Mouse (Mus musculus) testis, adult 2 months (tissue): ENCODE measurements at regions not wholly inside any gene's neighbourhood (a gene's known extent, or its start where the extent isn't known, plus 50 kb on each side); places are given as distances from the start of the nearest gene placed in this dataset.

Experiments used
- CTCF ChIP-seq: fragments of 200-500 bp; IDR thresholded peaks from 2 replicates; pipeline ENCODE4 v1.5.1; 2012; ENCODE audit warnings: low read depth, mild to moderate bottlenecking, inconsistent platforms, low read length, moderate library complexity; ENCODE audit not compliant: control insufficient read depth, insufficient read depth, insufficient replicate concordance
- POLR2A ChIP-seq: fragments of 200-500 bp; IDR thresholded peaks from 2 replicates; pipeline ENCODE4 v1.6.1; 2012; ENCODE audit warnings: low read depth, mild to moderate bottlenecking, inconsistent platforms, low read length, moderate library complexity; ENCODE audit not compliant: control insufficient read depth

GRCm38 (mm10) chr15:7683235-7683974, 127.2 kb upstream of the Gdnf start:
- TF ChIP-seq CTCF (no peak), POLR2A (no peak)
